Mouse (Mus musculus) heart, postnatal 36 days (tissue): ENCODE results near the gene Plekhs1. TPM values are rescaled to one million over a fixed set of nuclear protein-coding genes. Genes with fewer than 3 reads are reported as not detected.
"Not testable (repeated sequence)": the region's sequence is repeated elsewhere in the genome, so short reads cannot be mapped to it uniquely, and the experiment has no call there.

Experiments used
- DNase-seq, 2 experiments: peaks; one replicate each; pipeline ENCODE4 v3.0.0; 2021 to 2022
- intact Hi-C: fragments of 180-260 bp; cut with DNase I; formaldehyde crosslinking; loops from one replicate; pipeline ENCODE4 v1.15.1; 2025
- total RNA-seq, 2 experiments: library from RNA; stranded (reverse); gene quantifications; 2 replicates each; pipeline ENCODE4 v1.2.3; 2021

The Plekhs1 gene
- total RNA-seq, 2 experiments from 2014 or later, result not detected

- intact Hi-C loops, DNase-seq: not testable (repeated sequence)
Observed at GRCm38 (mm10) chr19:56511207-56511606, 49.8 kb downstream of the Plekhs1 start.

- intact Hi-C loops, DNase-seq: not testable (repeated sequence)
Observed at GRCm38 (mm10) chr19:56513527-56513926, 52.1 kb downstream of the Plekhs1 start.

GRCm38 (mm10) chr19:56519408-56519807, 58.0 kb downstream of the Plekhs1 start:
- not testable (repeated sequence) for DNase-seq

GRCm38 (mm10) chr19:56530529-56530928, 69.1 kb downstream of the Plekhs1 start:
- DNase-seq, intact Hi-C loops: not testable (repeated sequence)

More at GRCm38 (mm10) chr19:56519408-56519807, 58.0 kb downstream of the Plekhs1 start:
- intact Hi-C loops, result not testable (repeated sequence)

- no peak for DNase-seq
- intact Hi-C loops, result no loop called here
Observed at GRCm38 (mm10) chr19:56531251-56531650, 69.8 kb downstream of the Plekhs1 start.

- no peak for DNase-seq
- intact Hi-C loops, result no loop called here
Observed at GRCm38 (mm10) chr19:56533291-56534071, 72.0 kb downstream of the Plekhs1 start.

- DNase-seq, result no peak
- intact Hi-C loops, result no loop called here
Observed at GRCm38 (mm10) chr19:56534337-56534736, 72.9 kb downstream of the Plekhs1 start.

GRCm38 (mm10) chr19:56535064-56535463, 73.6 kb downstream of the Plekhs1 start:
- intact Hi-C loops, result no loop called here
- DNase-seq, result no peak

GRCm38 (mm10) chr19:56535765-56536164, 74.3 kb downstream of the Plekhs1 start:
- intact Hi-C loops, result no loop called here
- DNase-seq, result no peak

Other genes with a start within 250 kb of the Plekhs1 start
- gene Habp2, start 174.5 kb upstream of the Plekhs1 start, total RNA-seq, result not detected
- gene Nrap, start 71.6 kb upstream of the Plekhs1 start, total RNA-seq, result 100 to 1,000 TPM; 359 to 393 TPM
- 10 to 100 TPM in 1 of 2 experiments, 1 to 10 TPM in 1; 9.9 to 12.9 TPM for gene Casp7, start 64.5 kb upstream of the Plekhs1 start, total RNA-seq
- 10 to 100 TPM in 1 of 2 experiments, 1 to 10 TPM in 1; 8.5 to 10.7 TPM for gene Dclre1a, start 86.6 kb downstream of the Plekhs1 start, total RNA-seq
- 10 to 100 TPM; 25.1 to 25.4 TPM for gene Nhlrc2, start 86.6 kb downstream of the Plekhs1 start, total RNA-seq